Mouse (Mus musculus) adrenal gland, postnatal 25 days (tissue): Measurements from ENCODE around the gene Gm5142. TPM values are rescaled to one million over a fixed set of nuclear protein-coding genes. Genes with fewer than 3 reads are reported as not detected.

ENCODE experiments used
- DNase-seq: peaks from one replicate; pipeline ENCODE4 v3.0.0; 2021; ENCODE audit warnings: mixed read lengths
- long read RNA-seq: library from polyadenylated mRNA; stranded (forward); transcript quantifications from one replicate; pipeline ENCODE4 v2.0.0, GENCODE M21; 2021
- total RNA-seq: library from RNA; stranded (reverse); gene quantifications from 2 replicates; pipeline ENCODE4 v1.2.3, GENCODE M21; 2021

The Gm5142 gene
- not detected in 2 replicates for total RNA-seq
- long read RNA-seq: 0 reads

GRCm38 (mm10) chr14:59178649-59179048 is at the start of gene Gm5142:
Gene Gm5142, minus strand, starts transcription at chr14:59178749.
- DNase-seq: no peak

GRCm38 (mm10) chr14:59226240-59226639 is 47.7 kb upstream of the Gm5142 start:
- no peak for DNase-seq

- DNase-seq: no peak
These were observed 40.7 kb upstream of the Gm5142 start for GRCm38 (mm10) chr14:59219241-59219640.

GRCm38 (mm10) chr14:59209816-59210215 is 31.3 kb upstream of the Gm5142 start:
- DNase-seq: no peak

- no peak for DNase-seq
These were observed 30.5 kb upstream of the Gm5142 start for GRCm38 (mm10) chr14:59209003-59209402.

- DNase-seq: no peak
These were observed 27.5 kb upstream of the Gm5142 start for GRCm38 (mm10) chr14:59205976-59206583.

- no peak for DNase-seq
These were observed 26.9 kb upstream of the Gm5142 start for GRCm38 (mm10) chr14:59205461-59205860.

GRCm38 (mm10) chr14:59201604-59202215 is 23.2 kb upstream of the Gm5142 start:
- DNase-seq: no peak

GRCm38 (mm10) chr14:59200711-59201603 is 22.4 kb upstream of the Gm5142 start, which contains the start of gene Rcbtb1:
Gene Rcbtb1, plus strand, starts transcription at chr14:59201209.
- peak; percentile 93 for DNase-seq

- DNase-seq: no peak
These were observed 7.6 kb upstream of the Gm5142 start for GRCm38 (mm10) chr14:59186121-59186520.

GRCm38 (mm10) chr14:59185514-59185913 is 7.0 kb upstream of the Gm5142 start:
- no peak for DNase-seq

- no peak for DNase-seq
These were observed 4.2 kb upstream of the Gm5142 start for GRCm38 (mm10) chr14:59182732-59183131.

GRCm38 (mm10) chr14:59157016-59157698 is 21.4 kb downstream of the Gm5142 start:
- DNase-seq: no peak

- no peak for DNase-seq
These were observed 23.0 kb downstream of the Gm5142 start for GRCm38 (mm10) chr14:59155589-59155988.

- no peak for DNase-seq
These were observed 35.8 kb downstream of the Gm5142 start, which contains the start of gene 1700129C05Rik for GRCm38 (mm10) chr14:59142793-59143192. Gene 1700129C05Rik, minus strand, starts transcription at chr14:59142893.

- no peak for DNase-seq
These were observed 64.3 kb downstream of the Gm5142 start for GRCm38 (mm10) chr14:59114281-59114680.

Other genes starting within 250 kb of the Gm5142 start
- not detected in 2 replicates for gene 1700129C05Rik, start 35.9 kb downstream of the Gm5142 start, total RNA-seq
- 36.4 and 39.8 TPM in 2 replicates for gene Rcbtb1, start 22.5 kb upstream of the Gm5142 start, total RNA-seq
- not detected in 2 replicates for gene Gm6904, start 81.5 kb upstream of the Gm5142 start, total RNA-seq
- 0.55 TPM in 1 of 2 replicates, not detected in the other for gene Phf11a, start 118.8 kb upstream of the Gm5142 start, total RNA-seq
- gene Phf11b, start 162.6 kb upstream of the Gm5142 start, total RNA-seq: 2.4 TPM in 1 of 2 replicates, not detected in the other
- 3.9 and 6.1 TPM in 2 replicates for gene Phf11d, start 186.7 kb upstream of the Gm5142 start, total RNA-seq
- 0.82 and 1.7 TPM in 2 replicates for gene Phf11c, start 216.6 kb upstream of the Gm5142 start, total RNA-seq